Mouse (Mus musculus) E14TG2a.4 (cell line): ENCODE data around the gene Mlip.
"Not testable (repeated sequence)": the region's sequence is repeated elsewhere in the genome, so short reads cannot be mapped to it uniquely, and the experiment has no call there.

Source experiments
- CTCF ChIP-seq: conservative IDR thresholded peaks from 2 replicates; pipeline ENCODE4 v1.5.1; 2014; ENCODE audit warnings: low read length
- NANOG ChIP-seq: IDR thresholded peaks from 2 replicates; pipeline ENCODE4 v1.6.1; 2014; ENCODE audit warnings: borderline replicate concordance, low read length, mixed read lengths

GRCm38 (mm10) chr9:77083221-77083620 is 269.5 kb downstream of the Mlip start:
- not testable (repeated sequence) for TF ChIP-seq CTCF, NANOG
